Mouse (Mus musculus) layer of hippocampus, postnatal 14 days (tissue): ENCODE measurements at regions not wholly inside any gene's neighbourhood (a gene's known extent, or its start where the extent isn't known, plus 50 kb on each side); places are given as distances from the start of the nearest gene placed in this dataset.
A peak's percentile ranks its signal among the peaks of the same experiment; 100 is the strongest.

ENCODE experiments used
- DNase-seq, 2 experiments: peaks; one replicate each; pipeline ENCODE4 v3.0.0; 2021 to 2022; ENCODE audit warnings: low spot score in 2 of 2, mixed read lengths in 1 of 2

- DNase-seq, result no peak
Measured at GRCm38 (mm10) chr5:148454200-148454599, 54.5 kb upstream of the Slc7a1 start.

- DNase-seq, result peak; percentile 70 to 86
Measured at GRCm38 (mm10) chr5:148453776-148454175, 54.1 kb upstream of the Slc7a1 start.

- DNase-seq, result peak in 1 of 2 experiments; percentile 12
Measured at GRCm38 (mm10) chr5:148452909-148453632, 53.4 kb upstream of the Slc7a1 start.

GRCm38 (mm10) chr5:148451811-148452210, 52.1 kb upstream of the Slc7a1 start:
- peak; percentile 36 to 57 for DNase-seq

GRCm38 (mm10) chr5:148450924-148451323, 51.2 kb upstream of the Slc7a1 start:
- DNase-seq, result peak; percentile 31 to 46
